Mouse (Mus musculus) layer of hippocampus, postnatal 36 days (tissue): ENCODE data around the gene Itgam. TPM values are rescaled to one million over a fixed set of nuclear protein-coding genes. Genes with fewer than 3 reads are reported as not detected.
"Not testable (repeated sequence)": the region's sequence is repeated elsewhere in the genome, so short reads cannot be mapped to it uniquely, and the experiment has no call there.

Experiments used
- DNase-seq, 2 experiments: peaks; one replicate each; pipeline ENCODE4 v3.0.0; 2022
- total RNA-seq, 2 experiments: library from RNA; stranded (reverse); gene quantifications; 2 replicates each; pipeline ENCODE4 v1.2.3; 2021

The Itgam gene
- total RNA-seq, 2 experiments from 2014 or later, result 9.1 to 12.0 TPM

DNA sequence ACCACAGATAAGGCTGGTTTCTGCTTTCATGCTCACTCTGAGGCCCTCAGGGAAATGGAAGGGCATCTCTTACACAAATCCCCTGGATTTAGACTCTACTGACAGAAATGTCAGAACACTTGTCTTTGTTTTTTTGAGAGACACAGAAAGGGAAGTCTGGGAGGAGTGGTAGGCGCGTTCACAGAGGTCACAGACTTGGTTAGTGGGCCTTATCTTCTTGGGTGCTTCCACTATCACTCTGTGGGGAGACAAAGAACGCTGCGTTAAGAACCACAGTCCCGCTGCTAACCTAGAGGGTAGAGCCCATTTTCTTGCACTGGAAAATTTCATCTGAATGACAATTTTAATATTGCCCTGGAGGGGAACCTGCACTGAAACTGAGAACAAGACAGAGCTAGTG lies 69.7 kb downstream of the Itgam start:
- no peak for DNase-seq

DNA sequence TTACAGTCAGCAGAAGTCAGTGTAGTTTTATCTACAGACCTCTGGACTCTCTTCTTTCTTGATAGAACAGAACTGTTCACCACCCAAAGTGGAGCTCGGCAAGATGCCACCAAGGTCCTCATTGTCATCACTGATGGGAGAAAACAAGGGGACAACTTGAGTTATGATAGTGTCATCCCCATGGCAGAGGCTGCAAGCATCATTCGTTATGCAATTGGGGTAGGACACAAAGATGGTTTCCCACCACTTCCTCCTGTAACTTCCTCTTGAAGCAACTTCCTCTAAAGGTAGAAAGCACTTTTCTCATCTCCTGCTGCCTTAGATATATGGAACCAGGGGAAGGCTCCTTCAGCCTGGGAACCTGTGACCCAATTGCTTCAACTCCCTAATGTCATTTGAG lies 71.2 kb downstream of the Itgam start:
- DNase-seq, result no peak

DNA sequence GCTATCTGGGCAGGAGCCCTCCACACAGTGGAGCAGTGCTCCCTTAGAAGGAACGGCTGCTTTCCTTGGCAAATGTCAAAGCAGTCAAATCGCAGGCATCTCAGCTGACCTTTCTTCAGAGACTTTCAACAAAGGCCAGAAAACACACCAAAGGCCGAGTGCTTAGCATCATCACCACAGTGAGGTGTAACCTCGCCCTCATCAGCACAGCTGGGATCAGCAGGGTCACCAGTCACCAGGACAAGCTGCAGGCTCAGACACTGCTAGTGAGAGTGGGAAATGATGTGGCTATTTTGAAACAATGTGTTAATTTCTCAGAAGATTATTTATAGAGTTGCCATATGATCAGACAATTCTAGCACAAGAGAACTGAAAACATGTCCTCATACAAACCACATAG lies 74.5 kb downstream of the Itgam start:
- DNase-seq, result no peak

DNA sequence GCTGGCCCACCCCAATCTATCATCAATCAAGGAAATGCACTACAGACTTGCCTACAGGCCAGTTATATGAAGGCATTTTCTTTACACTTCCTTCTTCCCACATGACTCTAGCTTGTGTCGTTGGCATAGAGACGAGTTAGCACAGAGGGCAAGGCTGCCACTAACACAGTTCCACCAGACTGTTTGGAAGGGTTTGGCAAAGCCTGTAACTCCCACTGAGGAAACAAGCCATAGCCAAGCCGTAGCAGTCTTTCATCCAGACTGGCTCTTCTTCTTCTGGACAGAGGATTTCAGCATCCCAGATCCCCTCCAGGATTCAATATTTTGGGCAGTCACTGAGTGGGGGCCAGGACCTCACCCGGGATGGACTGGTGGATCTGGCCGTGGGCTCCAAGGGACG lies 77.2 kb downstream of the Itgam start:
- DNase-seq, result peak in 1 of 2 experiments; percentile 6

DNA sequence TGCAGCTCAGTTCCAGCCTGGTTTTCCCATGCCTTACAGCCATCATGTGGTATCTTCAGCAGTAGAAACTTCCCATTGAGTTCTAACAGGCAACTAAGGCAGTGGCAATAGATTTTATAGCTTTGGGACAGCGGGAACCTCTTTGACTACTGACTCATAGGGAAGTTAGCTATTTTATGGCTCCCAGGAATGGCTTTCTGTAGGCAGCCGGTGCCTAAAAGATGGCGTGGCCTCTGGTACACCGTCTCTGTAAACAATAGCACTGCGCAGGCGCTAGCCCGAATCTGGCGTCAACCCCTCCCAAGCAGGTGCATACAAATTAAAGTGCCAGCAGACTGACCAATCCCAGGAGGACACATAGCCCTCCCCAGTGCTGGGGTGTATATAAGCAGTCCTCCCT lies 88.5 kb downstream of the Itgam start:
- no peak for DNase-seq

DNA sequence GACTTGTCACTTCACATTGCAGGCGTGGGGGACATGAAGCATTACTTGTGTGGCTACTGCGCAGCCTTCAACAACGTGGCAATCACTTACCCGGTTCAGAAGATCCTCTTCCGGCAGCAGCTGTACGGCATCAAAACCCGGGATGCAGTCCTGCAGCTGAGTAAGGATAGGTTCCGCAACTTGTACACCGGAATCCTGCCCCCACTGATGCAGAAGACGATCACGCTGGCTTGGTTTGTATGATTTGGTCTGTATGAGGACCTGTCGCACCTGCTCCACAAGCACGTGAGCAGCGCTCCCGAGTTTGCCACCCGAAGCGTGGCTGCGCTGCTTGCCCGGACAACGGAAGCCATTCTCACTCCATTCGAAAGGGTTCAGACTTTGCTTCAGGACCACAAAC lies 91.6 kb downstream of the Itgam start, which contains the start of gene Itgad:
Gene Itgad, plus strand, starts transcription at position 301 of the 400 bp plus-strand sequence.
- no peak for DNase-seq

DNA sequence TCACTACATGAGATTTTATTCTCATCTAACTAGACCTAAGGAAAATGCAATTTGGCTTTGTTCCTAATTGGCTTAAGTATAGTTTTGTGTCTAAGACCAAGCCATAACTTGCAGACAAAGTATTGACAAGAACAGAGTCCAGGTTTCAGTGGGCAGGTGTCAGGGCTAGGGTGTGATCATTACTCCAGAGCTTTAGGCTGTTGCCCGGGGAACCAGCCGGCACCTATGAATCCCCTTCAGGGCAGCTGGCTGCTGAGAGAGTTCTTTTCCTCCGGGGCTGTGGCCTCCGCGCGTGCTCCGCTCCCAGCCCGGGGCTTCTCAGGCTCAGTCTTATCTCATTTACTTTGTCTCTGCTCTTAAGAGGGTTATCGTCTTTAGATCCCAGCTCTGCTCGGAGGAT lies 92.5 kb downstream of the Itgam start:
- no peak for DNase-seq

DNA sequence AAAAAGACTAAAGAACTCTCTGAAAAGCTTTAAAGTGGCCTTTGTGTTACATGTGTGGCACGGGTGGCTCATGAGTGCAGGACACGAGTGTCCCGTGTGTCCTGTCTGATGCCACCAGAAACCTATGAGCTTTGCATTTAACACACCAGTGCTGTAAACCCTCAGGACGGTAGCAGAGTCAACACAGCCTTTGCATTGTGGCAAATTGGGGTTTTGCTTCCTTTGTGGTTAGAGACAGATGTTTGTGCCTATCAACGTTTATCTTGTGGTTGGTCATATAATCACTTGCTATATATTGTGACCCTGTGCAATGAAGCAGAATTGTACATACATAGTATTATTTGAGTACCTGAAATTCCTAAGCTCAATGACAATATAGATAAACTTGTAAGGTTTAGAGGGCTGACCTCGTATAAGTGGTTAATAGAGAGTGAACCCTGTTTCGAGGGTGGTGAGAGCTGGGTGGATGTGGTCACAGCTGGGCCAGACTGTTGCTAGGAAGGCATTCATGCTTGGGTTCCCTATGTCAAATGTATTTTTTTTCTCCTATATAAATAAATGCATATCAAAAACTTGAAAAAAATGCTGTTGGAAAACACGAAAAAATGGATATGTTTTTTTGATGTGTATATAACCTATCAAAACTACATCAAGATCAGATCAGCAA lies 96.4 kb downstream of the Itgam start:
- DNase-seq, result not testable (repeated sequence)

DNA sequence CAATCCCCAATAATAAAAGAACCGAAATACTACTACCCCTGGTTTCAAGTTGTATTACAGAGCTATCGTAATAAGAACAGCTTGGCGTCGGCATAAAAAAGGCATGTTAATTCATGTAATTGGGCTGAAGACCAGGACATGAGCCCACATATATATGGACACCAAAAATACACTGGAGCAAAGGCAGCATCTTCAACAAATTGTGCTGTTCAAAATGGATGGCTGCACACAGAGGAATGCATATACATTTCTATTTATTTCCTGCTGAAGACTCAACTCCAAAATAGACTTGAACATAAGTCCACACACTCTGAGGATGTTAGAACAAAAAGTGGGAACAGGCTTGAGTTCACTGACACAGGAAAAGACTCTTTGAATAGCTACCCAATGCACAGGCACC lies 101.6 kb downstream of the Itgam start:
- no peak for DNase-seq

DNA sequence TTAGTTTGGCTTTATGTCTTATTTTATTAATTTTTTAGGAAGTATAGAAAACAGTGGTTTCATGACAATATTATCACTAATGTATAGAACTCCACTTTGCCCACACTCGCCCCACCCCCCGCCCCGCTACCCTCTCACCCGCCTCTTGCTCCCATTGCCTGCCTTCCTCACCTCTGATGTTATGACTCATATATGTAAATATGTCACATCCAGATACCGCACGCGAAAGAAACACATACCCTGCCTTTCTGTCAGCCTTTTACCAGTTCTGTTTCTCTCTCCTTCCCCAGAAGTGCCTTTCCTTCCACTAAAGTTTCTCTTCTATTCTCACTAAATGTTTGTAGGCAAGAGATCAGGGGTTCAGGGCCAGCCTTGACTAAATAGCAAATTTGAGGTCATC lies 104.0 kb downstream of the Itgam start:
- no peak for DNase-seq

Other genes starting within 250 kb of the Itgam start
- gene Stx4a, start 238.3 kb upstream of the Itgam start, total RNA-seq, result 10 to 100 TPM; 64.3 to 64.7 TPM
- 100 to 1,000 TPM; 342 to 346 TPM for gene Stx1b, start 238.1 kb upstream of the Itgam start, total RNA-seq
- 10 to 100 TPM; 33.2 to 36.3 TPM for gene Zfp646, start 186.4 kb upstream of the Itgam start, total RNA-seq
- gene Zfp668, start 185.8 kb upstream of the Itgam start, total RNA-seq, result 10 to 100 TPM; 24.5 to 25.5 TPM
- 1 to 10 TPM; 3.7 to 4.0 TPM for gene Prss53, start 171.7 kb upstream of the Itgam start, total RNA-seq
- gene Gm21974, start 167.2 kb upstream of the Itgam start, total RNA-seq, result not detected
- 10 to 100 TPM; 24.0 to 25.0 TPM for gene Vkorc1, start 167.0 kb upstream of the Itgam start, total RNA-seq
- gene Bckdk, start 158.6 kb upstream of the Itgam start, total RNA-seq, result 10 to 100 TPM; 35.7 to 41.6 TPM
- gene Kat8, start 150.1 kb upstream of the Itgam start, total RNA-seq, result 10 to 100 TPM; 33.8 to 36.2 TPM
- gene Prss8, start 132.5 kb upstream of the Itgam start, total RNA-seq, result under 1 TPM; 0.68 to 0.80 TPM
- 10 to 100 TPM; 11.0 to 11.6 TPM for gene Prss36, start 115.9 kb upstream of the Itgam start, total RNA-seq
- gene Fus, start 95.2 kb upstream of the Itgam start, total RNA-seq, result 100 to 1,000 TPM; 301 to 325 TPM
- gene Pycard, start 68.8 kb upstream of the Itgam start, total RNA-seq, result 1 to 10 TPM; 1.9 to 2.4 TPM
- gene Trim72, start 58.7 kb upstream of the Itgam start, total RNA-seq, result under 1 TPM; 0.42 to 0.56 TPM
- gene Gm49368, start within 50 bp of the Itgam start, total RNA-seq, result not detected
- gene Itgax, start 66.9 kb downstream of the Itgam start, total RNA-seq, result under 1 TPM; 0.12 to 0.33 TPM
- under 1 TPM; 0.20 to 0.25 TPM for gene Itgad, start 91.7 kb downstream of the Itgam start, total RNA-seq
- gene Cox6a2, start 143.7 kb downstream of the Itgam start, total RNA-seq, result 1 to 10 TPM; 3.4 to 3.6 TPM
- 10 to 100 TPM; 11.2 to 12.2 TPM for gene Armc5, start 174.7 kb downstream of the Itgam start, total RNA-seq
- 1 to 10 TPM; 3.3 to 3.6 TPM for gene 9130023H24Rik, start 175.4 kb downstream of the Itgam start, total RNA-seq
- 10 to 100 TPM; 10.9 to 13.7 TPM for gene Tgfb1i1, start 184.2 kb downstream of the Itgam start, total RNA-seq
- gene Slc5a2, start 203.0 kb downstream of the Itgam start, total RNA-seq, result not detected
- gene BC017158, start 235.5 kb downstream of the Itgam start, total RNA-seq, result 10 to 100 TPM; 23.0 to 24.0 TPM